Mouse (Mus musculus) WW6 (cell line): ENCODE data around the gene Inhbc.

Experiments
- DNase-seq: peaks from one replicate; pipeline ENCODE4 v3.0.0-alpha.2; 2013; ENCODE audit warnings: low read depth, low spot score

Gene Inhbc

GRCm38 (mm10) chr10:127369834-127370820 lies at the start of gene Inhbc:
TSS of gene Inhbc (minus strand) at chr10:127370431.
- DNase-seq: no peak

DNA sequence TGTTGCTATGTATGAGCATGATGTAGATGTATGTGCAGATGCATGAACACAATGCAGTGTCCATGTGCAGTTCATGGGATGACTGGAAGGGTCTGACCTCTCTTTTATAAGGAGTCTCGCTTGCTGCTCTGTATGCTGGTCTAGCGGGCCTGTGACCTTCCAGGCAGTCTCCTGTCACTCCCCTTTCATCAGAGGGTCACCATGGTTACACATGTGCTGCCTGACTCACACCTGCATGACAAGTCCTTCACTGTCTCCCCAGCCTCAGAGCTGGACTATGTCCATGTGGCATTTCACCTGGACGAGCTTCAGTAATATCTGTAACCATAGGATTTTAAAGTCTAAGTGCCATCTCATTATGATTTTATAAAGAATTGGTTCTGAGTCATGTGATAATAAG lies 43.9 kb upstream of the Inhbc start:
- no peak for DNase-seq

DNA sequence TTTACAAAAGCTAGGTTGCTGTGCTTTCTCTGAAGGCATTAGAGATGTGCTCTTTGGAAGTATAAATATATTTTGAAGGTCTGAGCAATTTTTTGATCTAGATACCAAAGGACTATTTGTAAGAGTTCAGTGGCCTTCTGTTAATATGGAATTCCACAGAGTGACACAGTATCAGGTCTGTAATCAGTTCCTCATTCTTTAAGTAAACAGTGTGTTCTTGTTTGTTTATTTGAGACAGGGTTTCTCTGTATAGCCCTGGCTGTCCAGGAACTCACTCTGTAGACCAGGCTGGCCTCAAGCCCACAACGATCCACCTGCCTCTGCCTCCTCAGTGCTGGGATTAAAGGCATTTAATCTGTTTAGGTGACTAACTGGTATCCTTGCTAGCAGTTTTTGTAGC lies 43.4 kb upstream of the Inhbc start:
- no peak for DNase-seq

DNA sequence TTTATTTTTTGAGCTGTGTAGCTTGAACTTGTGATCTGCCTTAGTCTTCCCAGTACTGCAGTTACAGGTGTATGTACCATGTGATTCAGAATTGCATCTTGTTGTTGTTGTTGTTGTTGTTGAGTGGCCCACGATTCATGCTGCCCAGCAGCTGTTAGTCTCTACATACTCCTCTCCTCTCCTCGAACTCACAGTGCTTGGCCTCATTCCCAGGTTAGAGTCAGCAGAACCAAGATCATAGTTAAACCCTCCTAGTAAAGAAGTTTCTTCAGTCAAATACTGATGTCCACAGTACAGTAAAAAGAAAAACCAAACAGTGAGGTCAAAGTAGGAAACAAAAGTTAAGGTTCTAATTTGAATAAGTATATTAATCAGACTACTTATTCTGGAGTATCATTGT lies 42.5 kb upstream of the Inhbc start:
- no peak for DNase-seq

- DNase-seq: no peak
These were observed 41.9 kb upstream of the Inhbc start for GRCm38 (mm10) chr10:127412101-127412500.

DNA sequence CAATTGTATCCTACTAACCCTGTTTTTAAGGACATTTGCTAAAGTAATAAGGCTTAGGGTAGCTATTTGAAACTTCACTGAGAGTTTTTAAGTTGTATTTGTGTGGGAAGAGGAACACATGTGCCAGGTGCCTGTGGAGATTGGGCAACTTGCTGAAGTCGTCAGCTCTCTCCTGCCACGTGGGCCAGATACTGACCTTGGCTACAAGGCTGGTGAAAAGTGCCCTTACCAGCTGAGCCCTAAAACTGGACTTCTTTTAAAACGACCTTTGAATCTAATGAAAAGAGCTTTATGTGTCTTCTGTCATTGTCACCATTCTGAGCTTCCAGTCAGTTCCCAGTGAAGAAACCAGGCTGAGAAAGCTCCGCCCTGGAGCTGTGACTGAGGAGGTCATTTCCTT lies 37.2 kb upstream of the Inhbc start:
- no peak for DNase-seq

- no peak for DNase-seq
These were observed 34.5 kb upstream of the Inhbc start for GRCm38 (mm10) chr10:127404701-127405100.

DNA sequence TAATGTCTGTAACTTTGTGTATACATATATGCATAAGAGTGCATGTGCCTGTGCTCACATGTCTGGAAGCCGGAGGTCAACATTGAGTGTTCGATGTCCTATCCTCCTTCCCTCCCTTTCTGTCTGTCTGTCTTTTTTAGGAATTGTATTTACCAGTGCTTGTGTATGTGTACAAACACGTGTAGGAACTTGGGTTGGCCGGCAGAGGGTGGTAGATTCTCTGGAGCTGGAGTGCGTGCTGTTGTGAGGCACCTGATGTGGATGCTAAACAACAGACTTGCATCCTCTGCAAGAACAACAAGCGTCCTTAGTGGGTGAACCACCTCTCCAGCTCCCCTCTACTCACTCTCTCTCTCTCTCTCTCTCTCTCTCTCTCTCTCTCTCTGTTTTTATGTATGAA lies 21.5 kb upstream of the Inhbc start:
- no peak for DNase-seq

DNA sequence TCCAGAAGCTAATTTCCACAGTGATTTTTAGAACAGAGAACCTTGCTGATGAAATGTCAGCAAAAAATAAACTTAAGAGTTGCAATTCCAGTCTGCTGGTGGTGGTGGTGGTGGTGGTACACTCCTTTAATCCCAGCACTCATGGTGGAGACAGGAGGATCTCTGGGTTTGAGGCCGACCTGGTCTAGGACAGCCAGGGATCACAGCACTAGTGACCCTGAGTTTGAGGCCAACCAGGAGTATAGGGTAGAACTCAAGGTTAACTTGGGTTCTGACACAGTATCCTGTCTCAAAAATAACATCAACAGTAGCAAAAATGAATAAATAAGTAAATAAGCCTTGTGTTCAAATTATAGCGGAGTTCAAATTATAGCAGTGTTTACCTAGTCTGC lies 11.5 kb upstream of the Inhbc start:
- DNase-seq: no peak

- DNase-seq: no peak
These were observed 10.8 kb upstream of the Inhbc start for GRCm38 (mm10) chr10:127380767-127381742.

DNA sequence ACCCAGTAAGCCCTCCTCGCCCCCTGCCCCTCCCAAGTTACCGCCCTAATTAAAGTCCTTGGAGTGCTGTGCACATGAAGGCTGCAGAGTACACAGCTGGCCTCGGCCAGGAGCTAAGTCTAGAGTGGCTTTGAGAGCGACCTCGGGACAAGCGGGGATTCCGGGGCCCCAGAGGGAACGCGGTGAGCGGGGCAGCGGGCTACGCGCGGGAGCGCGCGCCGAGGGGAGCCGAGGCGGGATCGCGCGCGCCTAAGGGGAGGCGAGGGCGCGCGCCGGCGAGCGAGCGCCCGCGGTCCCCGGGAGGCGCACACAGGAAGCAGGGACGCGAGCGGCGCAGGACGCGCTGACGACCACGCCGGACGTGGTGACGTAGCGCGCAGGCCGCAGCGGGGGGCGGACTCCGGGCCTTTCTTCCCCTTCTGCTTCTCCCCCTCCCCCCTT lies 10.0 kb upstream of the Inhbc start, which contains the start of gene R3hdm2:
R3hdm2 (plus strand) TSS at position 77 of the 441 bp plus-strand sequence.
- DNase-seq: peak; percentile 84

- DNase-seq: no peak
These were observed 9.4 kb upstream of the Inhbc start for GRCm38 (mm10) chr10:127379654-127380053.

DNA sequence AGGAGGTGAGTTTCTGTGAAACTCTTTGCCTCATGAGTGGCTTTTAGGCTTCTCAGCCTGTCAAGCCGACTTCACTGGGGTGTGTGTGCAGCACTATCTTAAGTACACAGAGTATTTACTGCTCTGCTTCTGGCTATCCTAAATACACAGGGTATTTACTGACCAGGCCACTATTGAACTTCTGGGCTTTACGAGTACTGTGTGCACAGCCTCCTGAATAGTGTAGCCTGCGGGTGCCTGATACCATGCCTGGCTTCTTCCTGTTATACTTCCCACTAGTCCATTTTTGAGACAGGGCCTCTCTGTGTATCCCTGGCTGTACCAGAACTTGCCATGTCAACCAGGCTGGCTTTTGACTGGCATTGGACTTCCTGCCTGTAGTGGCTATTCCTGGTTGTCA lies 7.5 kb upstream of the Inhbc start:
- DNase-seq: no peak

GRCm38 (mm10) chr10:127371023-127371422 lies 792 bp upstream of the Inhbc start:
- DNase-seq: no peak

- DNase-seq: no peak
These were observed 2.0 kb downstream of the Inhbc start for GRCm38 (mm10) chr10:127368273-127368672.

DNA sequence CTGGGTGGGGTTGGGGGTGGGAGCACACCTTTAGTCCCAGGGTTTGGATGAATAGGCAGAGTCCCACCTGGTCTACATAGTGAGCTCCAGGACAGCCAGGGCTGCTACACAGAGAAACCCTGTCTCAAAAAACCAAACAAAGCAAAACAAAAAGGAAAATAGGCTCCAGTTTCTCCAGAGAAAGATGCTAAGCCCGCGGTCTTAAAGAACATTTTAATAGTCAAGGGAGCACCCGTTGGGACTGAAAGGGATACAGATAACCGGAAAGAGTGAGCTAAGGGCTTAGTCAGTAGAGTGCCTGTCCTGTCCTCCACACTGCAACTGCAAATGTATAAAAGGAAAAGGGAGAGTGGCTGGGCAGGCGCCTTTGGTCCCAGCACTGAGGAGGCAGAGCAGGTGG lies 3.1 kb downstream of the Inhbc start:
- DNase-seq: no peak

DNA sequence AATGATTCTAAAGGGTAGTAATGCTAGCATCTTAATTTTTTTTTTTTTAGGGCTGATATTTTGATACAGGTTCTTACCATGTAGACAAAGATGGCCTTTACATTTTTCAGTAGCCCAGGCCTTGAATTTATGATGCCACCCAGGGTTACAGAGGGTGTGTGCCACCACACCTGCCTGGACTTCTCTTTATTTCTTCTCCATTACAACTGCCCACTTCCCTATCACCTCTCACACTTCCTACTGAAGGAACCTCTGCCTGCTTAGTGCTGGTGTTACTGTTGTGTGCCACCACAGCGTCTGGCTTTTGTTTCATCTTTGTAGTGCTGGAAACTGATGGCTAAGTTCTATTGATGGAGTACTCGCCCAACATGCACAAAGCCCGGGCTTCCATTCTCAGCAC lies 9.5 kb downstream of the Inhbc start:
- no peak for DNase-seq

DNA sequence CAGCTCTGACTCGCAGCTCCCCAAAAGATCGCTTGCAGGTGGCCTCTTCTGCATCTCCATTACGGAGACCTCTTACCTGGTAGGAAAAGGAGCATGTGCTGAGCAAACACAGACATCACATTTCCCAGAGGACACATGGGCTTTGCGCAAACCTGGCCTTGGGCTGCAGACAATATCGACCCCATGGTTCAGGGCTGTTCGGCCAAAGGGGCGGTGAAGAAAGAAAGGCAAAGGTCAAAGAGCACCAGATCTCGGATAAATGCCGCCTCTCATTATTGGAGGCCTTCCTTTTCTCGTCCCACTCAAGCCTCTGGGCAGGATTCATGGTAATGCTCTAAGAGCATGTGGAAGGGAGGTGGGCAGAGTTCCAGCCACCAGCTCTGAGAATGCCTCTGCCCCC lies 14.9 kb downstream of the Inhbc start:
- DNase-seq: no peak

- no peak for DNase-seq
These were observed 16.0 kb downstream of the Inhbc start, which contains the start of gene Inhbe for GRCm38 (mm10) chr10:127353909-127354895. TSS of gene Inhbe (minus strand) at chr10:127354411.

DNA sequence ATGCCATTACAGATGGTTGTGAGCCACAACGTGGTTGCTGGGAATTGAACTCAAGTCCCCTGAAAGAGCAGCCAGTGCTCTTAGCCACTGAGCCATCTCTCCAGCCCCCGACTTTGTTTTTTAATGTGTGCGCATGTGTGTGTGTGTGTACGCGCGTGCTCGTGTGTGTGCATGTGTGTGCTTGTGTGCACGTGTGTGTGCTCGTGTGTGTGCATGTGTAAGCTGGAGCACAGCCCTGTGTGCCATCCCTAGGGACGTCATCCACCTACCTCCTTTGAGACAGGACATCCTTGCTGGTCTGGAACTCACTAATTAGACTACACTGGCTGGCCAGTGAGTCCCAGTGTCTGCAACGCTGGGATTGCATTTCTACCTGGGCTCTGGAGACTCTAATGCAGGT lies 17.5 kb downstream of the Inhbc start:
- DNase-seq: no peak

DNA sequence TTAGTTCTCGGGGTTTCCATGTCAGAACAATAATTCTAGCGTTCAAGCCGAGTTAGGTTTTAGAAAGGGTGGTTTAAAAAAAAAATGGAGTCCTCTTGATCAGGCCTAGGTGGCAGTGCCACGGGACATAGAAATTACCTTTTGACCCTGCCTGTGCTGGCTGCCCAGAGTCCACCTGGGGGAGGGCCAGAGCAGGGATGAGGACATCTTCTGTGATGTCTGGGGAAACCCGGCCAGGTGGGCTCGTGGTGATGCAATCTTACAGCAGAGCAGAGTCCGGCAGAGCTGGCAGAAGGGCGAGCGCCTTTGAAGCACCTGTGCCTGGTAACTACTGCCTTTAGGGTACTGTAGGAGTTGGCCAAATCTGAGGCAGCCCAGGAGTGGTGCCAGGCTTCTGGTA lies 18.0 kb downstream of the Inhbc start:
- DNase-seq: no peak
